Mouse (Mus musculus): Measurements from ENCODE around the gene Afg3l1. TPM values are rescaled to one million over a fixed set of nuclear protein-coding genes. Genes with fewer than 3 reads are reported as not detected.
"Not testable (repeated sequence)": the region's sequence is repeated elsewhere in the genome, so short reads cannot be mapped to it uniquely, and the experiment has no call there.

Afg3l1 gene
- polyA plus RNA-seq, 1 experiment from 2014 or later: 69.5 TPM

DNA sequence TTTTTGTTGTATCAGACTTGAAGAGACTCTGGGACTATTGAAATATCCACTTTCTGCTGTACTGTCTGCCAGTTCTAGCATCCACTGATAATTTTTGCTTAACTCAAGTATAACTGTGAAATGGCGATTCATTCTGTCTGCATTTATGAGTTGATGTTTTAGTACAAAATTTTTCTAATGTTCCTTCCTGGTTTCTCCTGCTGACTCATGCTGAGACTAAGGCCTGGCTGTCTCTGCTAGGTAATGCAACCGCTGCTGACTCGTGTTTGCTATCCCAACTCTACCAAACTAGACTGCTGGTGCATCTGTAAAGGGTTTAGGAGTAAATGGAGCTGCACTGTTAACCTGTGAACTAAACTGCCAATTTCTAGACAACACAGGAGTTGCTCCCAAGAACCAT is 10.2 kb upstream of the Afg3l1 start:
- 76% methylated on average over 3 of the region's 3 CpGs for WGBS
- H3K27me3 ChIP-seq: no peaks in the 10 kb centered on the region
- no peak overlapping the region for H3K27ac ChIP-seq
- no peak overlapping the region for H3K9ac ChIP-seq (replicated peaks)
- peaks cover 3% of the 10 kb centered on the region; the same call in 1 of the 2 replicates for H3K9me3 ChIP-seq
- H3K4me1 ChIP-seq (replicated peaks): no peaks in the 10 kb centered on the region
- no peak overlapping the region for H3K4me3 ChIP-seq (replicated peaks)
- ATAC-seq (ENCODE audit: insufficient number of reproducible peaks, insufficient read depth, low FRiP score, low TSS enrichment, low read depth): no peak
- H3K4me2 ChIP-seq: no peak overlapping the region
- H3K36me3 ChIP-seq: peaks cover 18% of the 10 kb centered on the region

GRCm38 (mm10) chr8:123472991-123473390 is 4.7 kb upstream of the Afg3l1 start:
- not testable (repeated sequence) for H3K36me3 ChIP-seq; H3K4me3 ChIP-seq (replicated peaks); H3K9me3 ChIP-seq; H3K9ac ChIP-seq (replicated peaks); H3K27me3 ChIP-seq; H3K27ac ChIP-seq; H3K4me2 ChIP-seq; ATAC-seq (ENCODE audit: insufficient number of reproducible peaks, insufficient read depth, low FRiP score, low TSS enrichment, low read depth); H3K4me1 ChIP-seq (replicated peaks)
- WGBS: 62% methylated on average over 6 of the region's 6 CpGs

- WGBS: 65% methylated on average over 5 of the region's 5 CpGs
- H3K4me1 ChIP-seq (replicated peaks): peaks cover 13% of the 10 kb centered on the region
- H3K27ac ChIP-seq; H3K36me3 ChIP-seq; H3K4me3 ChIP-seq (replicated peaks); ATAC-seq (ENCODE audit: insufficient number of reproducible peaks, insufficient read depth, low FRiP score, low TSS enrichment, low read depth); H3K4me2 ChIP-seq; H3K9ac ChIP-seq (replicated peaks); H3K9me3 ChIP-seq; H3K27me3 ChIP-seq: not testable (repeated sequence)
Observed at GRCm38 (mm10) chr8:123474549-123474948, 3.2 kb upstream of the Afg3l1 start.

GRCm38 (mm10) chr8:123476911-123477736 is 579 bp upstream of the Afg3l1 start:
- Histone ChIP-seq H3K9ac (replicated peaks) (peak overlapping the region; percentile 81), H3K4me2 (peak overlapping the region; percentile 77), H3K4me1 (replicated peaks) (peaks cover 13% of the 10 kb centered on the region), H3K36me3 (peaks cover 22% of the 10 kb centered on the region), H3K4me3 (replicated peaks) (peak overlapping the region; percentile 87), H3K9me3 (no peaks in the 10 kb centered on the region), H3K27me3 (no peaks in the 10 kb centered on the region), H3K27ac (peak overlapping the region; percentile 91)
- no peak for ATAC-seq (ENCODE audit: insufficient number of reproducible peaks, insufficient read depth, low FRiP score, low TSS enrichment, low read depth)
- 10% methylated on average over 34 of the region's 34 CpGs for WGBS

GRCm38 (mm10) chr8:123478456-123479218 is 934 bp downstream of the Afg3l1 start:
- Histone ChIP-seq H3K27ac (peak overlapping the region; percentile 91), H3K9ac (replicated peaks) (peak overlapping the region; percentile 81), H3K36me3 (peaks cover 34% of the 10 kb centered on the region), H3K27me3 (no peaks in the 10 kb centered on the region), H3K4me3 (replicated peaks) (peak overlapping the region; percentile 87), H3K4me1 (replicated peaks) (peaks cover 13% of the 10 kb centered on the region), H3K4me2 (peak overlapping the region; percentile 77), H3K9me3 (no peaks in the 10 kb centered on the region)
- ATAC-seq (ENCODE audit: insufficient number of reproducible peaks, insufficient read depth, low FRiP score, low TSS enrichment, low read depth): no peak
- whole genome bisulfite sequencing: 37% methylated on average over 16 of the region's 16 CpGs

DNA sequence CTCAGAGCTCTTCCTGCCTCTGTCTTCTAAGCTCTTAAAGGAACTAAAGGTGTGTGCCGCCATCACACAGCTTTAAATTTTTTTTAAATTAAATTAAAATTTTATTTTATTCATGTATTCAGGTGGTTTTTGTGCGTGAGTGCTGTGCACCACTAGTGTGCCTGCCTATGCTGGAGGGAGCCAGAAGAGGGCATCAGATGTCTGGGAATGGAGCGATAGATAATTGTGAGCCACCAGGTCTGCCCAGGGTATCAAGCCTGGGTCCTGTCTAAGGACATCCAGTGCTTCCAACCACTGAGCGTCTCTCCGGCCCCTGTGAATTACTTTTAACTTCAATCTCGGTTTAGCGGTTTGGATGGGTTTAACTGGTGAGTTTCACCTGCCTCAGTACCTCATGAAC is 4.9 kb downstream of the Afg3l1 start:
- ATAC-seq (ENCODE audit: insufficient number of reproducible peaks, insufficient read depth, low FRiP score, low TSS enrichment, low read depth): no peak
- Histone ChIP-seq H3K4me1 (replicated peaks) (peaks cover 9% of the 10 kb centered on the region), H3K4me3 (replicated peaks) (no peak overlapping the region), H3K9ac (replicated peaks) (no peak overlapping the region), H3K27ac (no peak overlapping the region), H3K4me2 (no peak overlapping the region), H3K36me3 (peaks cover 72% of the 10 kb centered on the region), H3K27me3 (no peaks in the 10 kb centered on the region), H3K9me3 (no peaks in the 10 kb centered on the region)
- WGBS: 84% methylated on average over 7 of the region's 7 CpGs

DNA sequence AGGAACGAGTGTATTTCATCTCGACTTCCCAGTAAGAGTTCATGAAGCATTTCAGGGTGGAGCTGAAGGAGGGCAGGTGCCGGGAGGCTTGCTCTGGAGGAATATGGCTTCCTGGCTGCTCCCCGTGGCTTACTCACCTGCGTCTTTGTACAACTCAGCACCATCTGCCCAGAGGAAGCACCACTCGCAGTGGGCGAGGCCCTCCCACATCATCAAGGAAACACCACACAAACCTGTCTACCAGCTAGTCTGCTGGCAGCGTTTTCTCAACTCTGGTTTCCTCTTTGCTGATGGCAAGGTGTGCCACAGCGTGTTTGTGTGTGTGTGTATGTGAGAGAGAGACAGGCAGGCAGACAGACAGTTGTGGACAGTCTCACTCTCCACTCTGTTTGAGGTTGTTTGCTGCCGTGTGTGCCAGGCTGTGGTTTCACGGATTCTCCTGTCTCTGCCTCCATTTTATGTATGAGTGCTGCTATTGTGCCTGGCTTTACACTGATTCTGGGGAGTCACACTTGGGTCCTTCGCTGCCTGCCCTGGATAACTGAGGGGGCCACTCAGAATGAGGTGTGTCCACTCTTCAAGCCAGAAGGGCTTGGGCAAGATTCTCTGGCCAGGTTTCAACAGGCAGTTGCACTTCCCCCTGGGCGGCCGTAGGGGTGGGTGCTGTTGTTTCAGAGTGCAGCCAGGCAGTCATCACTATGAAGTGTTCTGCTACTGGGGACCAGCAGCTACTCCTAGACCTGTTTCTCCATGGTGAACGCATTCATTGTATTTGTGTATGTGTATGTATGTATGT is 13.8 kb downstream of the Afg3l1 start:
- Histone ChIP-seq H3K36me3 (peaks cover 97% of the 10 kb centered on the region), H3K27ac (no peak overlapping the region), H3K4me3 (replicated peaks) (no peak overlapping the region), H3K27me3 (no peaks in the 10 kb centered on the region), H3K9me3 (no peaks in the 10 kb centered on the region), H3K9ac (replicated peaks) (no peak overlapping the region), H3K4me1 (replicated peaks) (no peaks in the 10 kb centered on the region), H3K4me2 (no peak overlapping the region)
- WGBS: 89% methylated on average over 15 of the region's 15 CpGs
- no peak for ATAC-seq (ENCODE audit: insufficient number of reproducible peaks, insufficient read depth, low FRiP score, low TSS enrichment, low read depth)

DNA sequence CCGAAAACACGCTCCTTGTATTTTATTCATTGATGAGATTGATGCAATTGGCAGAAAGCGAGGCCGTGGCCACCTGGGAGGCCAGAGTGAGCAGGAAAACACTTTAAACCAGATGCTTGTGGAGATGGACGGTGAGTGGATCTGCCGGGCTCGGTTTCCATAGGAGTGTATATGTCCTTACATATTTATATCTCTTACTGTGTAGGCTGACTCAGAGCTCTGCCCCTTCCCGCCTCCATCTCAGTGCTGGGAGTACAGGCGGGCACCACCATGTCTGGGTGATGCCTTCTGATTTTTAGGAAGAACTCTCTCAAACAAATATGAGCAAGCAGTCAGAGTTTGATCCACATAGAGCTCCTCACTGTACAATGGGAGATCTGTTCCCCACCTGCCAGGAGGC is 15.2 kb downstream of the Afg3l1 start:
- Histone ChIP-seq H3K36me3 (peaks cover 97% of the 10 kb centered on the region), H3K27ac (no peak overlapping the region), H3K9ac (replicated peaks) (no peak overlapping the region), H3K9me3 (no peaks in the 10 kb centered on the region), H3K4me3 (replicated peaks) (no peak overlapping the region), H3K4me2 (no peak overlapping the region), H3K4me1 (replicated peaks) (no peaks in the 10 kb centered on the region), H3K27me3 (no peaks in the 10 kb centered on the region)
- no peak for ATAC-seq (ENCODE audit: insufficient number of reproducible peaks, insufficient read depth, low FRiP score, low TSS enrichment, low read depth)
- 94% methylated on average over 9 of the region's 9 CpGs for WGBS

- ATAC-seq (ENCODE audit: insufficient number of reproducible peaks, insufficient read depth, low FRiP score, low TSS enrichment, low read depth): no peak
- 82% methylated on average over 4 of the region's 4 CpGs for WGBS
- peaks cover 99% of the 10 kb centered on the region for H3K36me3 ChIP-seq
Observed at GRCm38 (mm10) chr8:123497699-123498098, 20.0 kb downstream of the Afg3l1 start.

DNA sequence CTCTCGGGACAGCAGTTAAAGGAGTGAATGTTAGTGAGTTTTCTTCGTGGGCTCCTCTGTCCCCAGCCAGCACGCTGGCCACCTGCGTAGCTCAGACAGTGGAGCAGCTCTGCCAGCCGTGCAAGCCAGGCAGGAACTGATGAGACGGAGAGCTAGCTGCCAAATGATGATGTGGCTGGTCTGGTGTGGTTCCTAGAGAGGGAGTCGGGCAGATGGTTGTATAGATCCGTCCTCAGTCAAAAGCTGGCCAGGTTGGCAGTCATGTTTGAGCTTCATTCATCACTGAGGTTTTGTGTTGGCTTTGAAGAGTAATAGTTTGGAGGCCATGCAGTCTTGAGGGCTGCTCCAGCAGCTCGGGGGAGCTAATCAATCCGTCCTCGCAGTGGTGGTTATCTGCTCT is 21.3 kb downstream of the Afg3l1 start:
- 91% methylated on average over 11 of the region's 11 CpGs for WGBS
- H3K27me3 ChIP-seq: no peaks in the 10 kb centered on the region
- no peaks in the 10 kb centered on the region for H3K9me3 ChIP-seq
- no peak for ATAC-seq (ENCODE audit: insufficient number of reproducible peaks, insufficient read depth, low FRiP score, low TSS enrichment, low read depth)
- no peak overlapping the region for H3K4me2 ChIP-seq
- H3K4me3 ChIP-seq (replicated peaks): no peak overlapping the region
- peaks cover 99% of the 10 kb centered on the region for H3K36me3 ChIP-seq
- no peak overlapping the region for H3K27ac ChIP-seq
- H3K4me1 ChIP-seq (replicated peaks): no peaks in the 10 kb centered on the region
- H3K9ac ChIP-seq (replicated peaks): no peak overlapping the region

More at GRCm38 (mm10) chr8:123497699-123498098, 20.0 kb downstream of the Afg3l1 start:
- H3K27ac ChIP-seq: no peak overlapping the region
- no peak overlapping the region for H3K4me3 ChIP-seq (replicated peaks)
- no peaks in the 10 kb centered on the region for H3K4me1 ChIP-seq (replicated peaks)
- no peak overlapping the region for H3K9ac ChIP-seq (replicated peaks)
- no peaks in the 10 kb centered on the region for H3K27me3 ChIP-seq
- H3K4me2 ChIP-seq: no peak overlapping the region
- H3K9me3 ChIP-seq: no peaks in the 10 kb centered on the region

GRCm38 (mm10) chr8:123499556-123499955 is 21.9 kb downstream of the Afg3l1 start:
- no peaks in the 10 kb centered on the region for H3K9me3 ChIP-seq
- H3K9ac ChIP-seq (replicated peaks): no peak overlapping the region
- H3K4me1 ChIP-seq (replicated peaks): no peaks in the 10 kb centered on the region
- peaks cover 99% of the 10 kb centered on the region for H3K36me3 ChIP-seq
- no peaks in the 10 kb centered on the region for H3K27me3 ChIP-seq
- 94% methylated on average over 11 of the region's 11 CpGs for WGBS
- no peak for ATAC-seq (ENCODE audit: insufficient number of reproducible peaks, insufficient read depth, low FRiP score, low TSS enrichment, low read depth)
- H3K4me2 ChIP-seq: no peak overlapping the region
- H3K27ac ChIP-seq: no peak overlapping the region
- H3K4me3 ChIP-seq (replicated peaks): no peak overlapping the region

Data from limb, embryonic 12.5 days (tissue).